Mouse (Mus musculus) megakaryocyte progenitor cell, adult 5-6 weeks (primary cell): Measurements from ENCODE around the gene Tmem160. TPM values are rescaled to one million over a fixed set of nuclear protein-coding genes. Genes with fewer than 3 reads are reported as not detected.

Source experiments
- ATAC-seq: replicated peaks from 2 replicates; pipeline ENCODE4 v1.8.0; 2016; ENCODE audit warnings: mild to moderate bottlenecking, moderate TSS enrichment, inconsistent platforms; ENCODE audit not compliant: poor library complexity
- total RNA-seq, 2 experiments: library from RNA; stranded (forward) in 1 of 2; stranded (reverse) in 1 of 2; fragments of 157-497, 149-512 nt in 1 of 2; fragments of 200-1000 nt in 1 of 2; gene quantifications; 2 replicates each; pipeline versions ENCODE4 v1.2.3 to v1.2.4; 2015 to 2017

The Tmem160 gene
- total RNA-seq (2015): 34.6 and 42.5 TPM in 2 replicates
- total RNA-seq (2017): 9.5 and 13.5 TPM in 2 replicates

DNA sequence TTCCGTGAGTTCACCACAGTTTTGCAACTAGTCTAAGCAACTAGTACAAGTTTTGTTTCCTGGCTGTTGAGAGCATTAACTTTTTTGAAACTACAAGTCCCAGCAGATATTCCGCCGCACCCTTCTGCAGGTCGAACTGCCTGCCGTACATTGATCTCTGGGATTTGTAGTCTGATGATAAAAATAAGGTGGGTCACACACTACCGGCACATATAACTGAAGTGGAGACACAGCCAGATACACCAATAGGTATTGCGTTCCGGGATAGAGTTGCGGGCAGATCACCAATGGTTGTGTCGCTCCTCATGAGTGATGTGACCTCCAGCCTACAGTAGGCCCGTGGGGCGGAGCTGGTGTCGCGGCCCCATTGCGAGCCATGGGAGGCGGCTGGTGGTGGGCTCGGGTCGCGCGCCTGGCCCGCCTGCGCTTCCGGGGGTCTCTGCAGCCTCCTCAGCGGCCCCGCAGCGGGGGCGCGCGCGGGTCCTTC, at the start of gene Tmem160:
Tmem160 (plus strand) TSS at position 193 of the 487 bp plus-strand sequence.
- peak; percentile 98 for ATAC-seq

GRCm38 (mm10) chr7:16402968-16403948, 49.3 kb upstream of the Tmem160 start:
- ATAC-seq: no peak

- no peak for ATAC-seq
Observed at GRCm38 (mm10) chr7:16404315-16405072, 48.1 kb upstream of the Tmem160 start.

DNA sequence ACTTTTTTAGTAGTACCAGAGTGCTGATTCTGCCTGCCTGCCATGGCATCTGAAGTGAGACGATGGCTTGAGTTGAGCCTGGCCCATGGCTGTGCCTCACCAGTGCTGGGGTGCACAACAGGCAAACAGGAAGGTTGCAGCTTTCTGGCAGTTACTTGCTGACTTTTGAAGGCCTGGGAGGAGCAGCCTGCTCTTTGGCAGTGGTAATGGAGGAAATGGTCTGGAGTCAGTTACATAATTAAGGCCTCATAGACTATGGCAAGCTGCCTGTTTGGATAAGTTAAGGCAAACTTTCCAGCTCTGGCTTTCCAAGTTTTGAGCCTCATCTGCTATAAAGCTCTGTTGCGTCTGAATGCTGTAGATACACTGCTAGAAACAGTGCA, 47.5 kb upstream of the Tmem160 start:
- peak; percentile 4 for ATAC-seq

DNA sequence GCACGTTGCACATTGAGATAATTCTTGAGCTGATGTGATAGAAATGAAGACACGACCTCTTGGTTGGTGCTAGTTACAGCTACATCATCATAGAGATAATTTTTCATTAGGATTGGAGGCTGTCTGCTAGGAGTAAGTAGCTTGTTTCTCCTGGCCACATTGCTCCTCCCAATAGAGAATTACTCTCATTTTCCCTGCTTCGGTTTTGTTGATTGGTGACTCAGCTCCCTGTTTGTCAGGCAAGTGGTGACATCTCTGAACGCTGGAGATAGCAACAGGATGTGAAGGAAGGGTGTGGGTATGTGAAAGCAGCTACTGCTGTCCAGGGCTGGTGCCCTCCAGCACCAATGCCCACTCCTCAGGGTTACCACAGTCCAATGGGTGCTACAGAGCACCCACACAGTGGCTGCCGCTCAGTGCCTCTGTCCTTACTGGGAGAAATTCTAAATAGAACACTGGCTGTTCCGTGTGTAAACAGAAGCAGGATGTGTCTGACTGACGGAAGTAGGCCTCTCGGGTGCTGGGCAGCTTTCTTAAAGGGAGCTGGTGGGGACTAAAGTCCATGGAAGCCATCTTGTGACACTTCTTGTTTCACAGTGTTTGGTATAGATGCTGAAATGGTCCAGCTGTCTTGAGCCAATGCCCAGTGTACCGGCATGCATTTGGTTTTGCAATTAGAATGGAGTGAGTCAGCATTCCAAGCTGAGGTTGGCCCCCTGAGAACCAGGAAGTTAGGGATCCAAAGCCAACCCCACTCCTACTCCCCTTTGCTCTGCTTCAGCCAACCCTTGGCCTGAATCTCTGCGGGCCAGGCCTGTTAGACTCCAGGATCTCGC, 46.8 kb upstream of the Tmem160 start:
- peak; percentile 47 for ATAC-seq

GRCm38 (mm10) chr7:16406978-16407377, 45.6 kb upstream of the Tmem160 start:
- no peak for ATAC-seq

- ATAC-seq: no peak
Observed at GRCm38 (mm10) chr7:16411100-16411499, 41.5 kb upstream of the Tmem160 start.

DNA sequence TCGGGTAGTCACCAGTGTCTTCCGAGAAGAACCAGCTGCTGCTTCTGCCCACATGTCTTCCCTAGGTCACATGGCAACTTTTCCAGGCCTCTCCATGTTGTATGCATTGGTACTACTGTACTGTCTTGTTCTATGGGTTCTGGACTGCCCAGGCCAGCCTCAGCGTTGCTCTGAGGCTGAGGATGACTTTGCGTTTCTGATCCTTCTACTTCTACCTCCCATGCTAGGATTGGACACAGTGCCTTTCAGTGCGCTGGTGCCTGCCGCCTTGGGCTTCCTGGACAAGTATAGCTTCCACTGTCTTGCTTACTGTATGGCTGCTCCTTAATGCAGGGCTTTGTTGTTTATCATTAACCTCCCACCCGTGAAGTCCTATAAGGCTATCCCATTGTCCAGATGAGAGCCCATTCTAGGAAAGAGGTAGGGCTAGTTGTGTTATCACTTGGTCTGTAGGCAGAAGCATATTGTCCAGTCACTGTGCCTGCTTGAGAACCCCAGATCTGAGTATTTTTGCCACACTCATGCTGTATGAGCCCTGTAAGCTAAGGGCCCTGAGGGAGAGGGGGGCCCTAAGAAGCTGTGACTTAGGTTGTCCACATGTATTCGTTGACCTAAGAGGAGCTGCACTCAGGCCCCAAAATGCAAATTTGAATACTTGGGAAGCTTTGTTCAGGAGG, 40.2 kb upstream of the Tmem160 start:
- peak; percentile 63 for ATAC-seq

GRCm38 (mm10) chr7:16412930-16413329, 39.6 kb upstream of the Tmem160 start:
- ATAC-seq: no peak

- no peak for ATAC-seq
Observed at GRCm38 (mm10) chr7:16415426-16415825, 37.2 kb upstream of the Tmem160 start.

DNA sequence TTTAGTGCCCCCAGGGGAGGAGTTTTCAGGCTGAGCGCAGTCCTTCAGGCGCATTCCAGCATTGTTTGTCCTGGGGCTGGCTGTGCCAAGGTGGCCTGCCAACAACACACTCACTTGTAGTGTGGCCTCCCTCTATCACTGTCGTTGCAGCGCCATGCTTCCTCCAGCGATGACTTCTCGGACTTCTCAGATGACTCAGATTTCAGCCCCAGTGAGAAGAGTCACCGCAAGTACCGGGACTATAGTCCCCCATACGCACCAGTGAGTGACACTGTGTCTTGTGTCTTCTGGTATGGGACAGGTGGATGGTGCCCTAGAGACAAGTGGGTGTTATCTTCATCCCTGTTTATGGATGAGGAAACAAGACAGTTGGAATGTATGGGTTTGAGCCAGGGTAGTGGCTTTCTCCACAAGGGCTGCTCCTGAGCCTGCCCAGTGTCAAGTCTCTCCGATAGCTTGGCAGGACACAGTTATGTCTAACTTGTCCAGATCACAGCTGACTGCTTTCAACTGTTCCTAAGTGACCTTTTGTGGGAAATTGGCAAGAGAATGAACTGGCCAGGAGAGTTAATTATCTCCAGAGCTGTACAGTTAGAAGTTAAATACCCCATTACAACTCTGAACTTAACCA, 35.3 kb upstream of the Tmem160 start:
- no peak for ATAC-seq

DNA sequence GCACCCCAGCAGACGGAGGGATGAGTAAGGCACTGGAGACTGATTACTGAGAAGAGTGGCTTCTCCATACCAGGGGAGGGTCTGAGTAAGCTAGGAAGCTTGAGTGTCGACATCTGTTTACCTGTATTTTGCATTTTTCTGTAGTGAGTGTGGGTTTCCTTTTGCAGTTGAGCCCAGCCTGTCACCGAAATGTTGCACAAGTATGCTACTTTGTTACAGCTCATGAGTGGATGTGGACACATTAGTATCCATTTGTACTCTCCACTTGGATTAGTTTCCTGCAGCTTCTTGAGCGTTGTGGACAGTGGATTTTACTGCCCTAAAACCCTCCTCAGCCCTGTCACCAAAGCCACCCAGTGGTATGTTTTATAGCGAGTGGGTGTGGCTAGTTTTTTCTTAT, 33.9 kb upstream of the Tmem160 start:
- ATAC-seq: peak; percentile 69

DNA sequence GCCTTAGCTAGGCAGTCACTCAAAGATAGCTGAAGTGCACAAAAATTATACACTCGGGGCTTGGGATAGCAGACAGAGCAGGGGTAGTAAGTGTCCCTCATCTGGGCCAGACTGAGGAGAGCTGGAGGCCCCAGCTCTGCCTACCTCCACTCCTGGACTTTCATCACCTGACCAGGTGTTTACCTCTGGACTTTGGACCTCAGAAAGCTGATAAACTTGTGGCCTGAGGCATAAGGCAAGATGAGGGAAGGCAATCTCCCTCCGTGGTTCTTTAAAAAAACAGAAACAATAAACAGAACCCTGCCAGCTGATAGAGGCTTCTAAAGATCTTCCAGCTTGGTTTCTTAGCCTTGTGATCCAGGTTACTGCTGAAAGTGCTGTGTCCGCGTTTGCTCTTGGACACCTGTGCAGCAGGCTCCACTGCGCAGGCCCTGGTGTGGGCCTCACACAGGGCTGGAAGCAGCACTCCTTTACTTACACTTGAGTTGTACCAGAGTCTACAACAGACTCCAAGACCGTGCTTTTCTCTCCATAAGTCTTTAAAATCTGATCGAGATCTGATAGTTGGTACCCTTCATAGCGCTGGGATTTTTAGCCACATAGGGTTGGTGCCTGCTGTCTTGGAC, 32.0 kb upstream of the Tmem160 start:
- ATAC-seq: no peak

DNA sequence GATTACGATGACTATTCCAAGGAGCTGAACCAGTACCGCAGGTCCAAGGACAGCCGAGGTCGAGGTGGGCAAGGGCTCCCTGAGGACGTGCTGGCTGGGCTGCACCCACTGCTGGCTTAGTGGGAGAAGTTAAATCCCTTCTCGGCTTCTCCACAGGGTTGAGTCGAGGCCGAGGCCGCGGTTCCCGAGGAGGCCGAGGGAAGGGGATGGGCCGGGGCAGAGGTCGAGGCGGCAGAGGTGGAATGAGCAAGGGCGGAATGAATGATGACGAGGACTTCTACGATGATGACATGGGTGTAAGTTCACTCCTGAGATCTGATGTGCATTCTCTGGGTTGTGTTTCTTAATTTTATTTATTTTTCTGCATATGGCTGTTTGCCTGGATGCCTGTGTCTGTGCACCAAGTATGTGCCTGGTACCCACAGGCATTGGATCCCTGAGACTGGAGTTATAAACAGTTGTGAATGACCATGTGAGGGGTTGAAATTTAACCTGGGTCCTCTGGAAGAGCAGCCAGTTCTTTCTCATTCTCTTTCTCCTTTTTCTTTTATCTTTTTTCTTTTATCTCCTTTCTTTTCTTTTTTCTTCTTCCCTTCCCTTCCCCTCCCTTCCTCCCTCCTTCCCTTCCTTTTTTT, 30.2 kb upstream of the Tmem160 start:
- ATAC-seq: no peak

GRCm38 (mm10) chr7:16423731-16424130, 28.8 kb upstream of the Tmem160 start:
- ATAC-seq: no peak

DNA sequence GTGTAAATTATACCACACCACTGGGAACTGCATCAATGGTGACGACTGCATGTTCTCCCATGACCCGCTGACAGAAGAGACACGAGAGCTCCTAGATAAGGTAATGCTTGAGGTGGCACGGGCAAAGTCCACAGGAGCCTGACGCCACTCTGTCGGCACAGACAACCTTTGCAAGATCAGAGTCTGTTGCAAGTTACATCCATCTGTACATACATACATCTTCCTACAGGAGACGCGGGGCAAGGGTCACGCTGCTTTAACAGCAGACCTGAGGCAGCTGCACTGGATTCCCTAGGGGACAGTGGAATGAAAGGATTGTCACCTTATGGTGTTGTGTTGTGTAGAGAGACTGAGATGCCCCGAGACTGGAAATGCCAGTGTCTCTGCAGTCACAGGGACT, 26.9 kb upstream of the Tmem160 start:
- no peak for ATAC-seq

DNA sequence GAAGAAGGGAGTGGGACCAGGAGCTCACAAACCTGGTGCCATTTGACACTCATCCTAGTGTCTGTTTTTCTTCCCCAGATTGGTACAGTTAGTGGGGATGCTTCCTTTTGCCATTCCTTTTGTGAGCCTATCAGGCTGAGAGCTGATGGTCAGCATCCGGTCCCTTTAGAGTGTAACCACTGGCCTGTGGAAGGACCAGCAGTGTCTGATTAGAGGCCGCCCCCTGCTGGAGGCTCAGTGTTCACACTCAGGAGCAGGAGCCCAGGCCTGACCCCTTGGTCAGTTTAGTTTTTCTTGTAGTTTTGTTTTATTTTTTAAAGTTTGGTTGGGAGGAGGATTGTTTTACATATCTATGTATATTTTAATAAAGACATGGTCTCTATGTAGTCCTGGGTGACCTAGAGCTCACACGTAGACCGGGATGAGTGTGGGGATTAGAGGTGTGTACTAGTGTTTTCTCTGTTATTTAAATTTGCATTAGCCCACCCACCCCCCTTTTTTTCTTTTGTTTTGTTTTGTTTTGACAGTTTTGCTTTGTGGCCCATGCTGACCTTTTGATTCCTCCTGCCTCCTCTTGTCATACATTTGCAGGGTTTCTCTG, 26.4 kb upstream of the Tmem160 start:
- peak; percentile 87 for ATAC-seq

DNA sequence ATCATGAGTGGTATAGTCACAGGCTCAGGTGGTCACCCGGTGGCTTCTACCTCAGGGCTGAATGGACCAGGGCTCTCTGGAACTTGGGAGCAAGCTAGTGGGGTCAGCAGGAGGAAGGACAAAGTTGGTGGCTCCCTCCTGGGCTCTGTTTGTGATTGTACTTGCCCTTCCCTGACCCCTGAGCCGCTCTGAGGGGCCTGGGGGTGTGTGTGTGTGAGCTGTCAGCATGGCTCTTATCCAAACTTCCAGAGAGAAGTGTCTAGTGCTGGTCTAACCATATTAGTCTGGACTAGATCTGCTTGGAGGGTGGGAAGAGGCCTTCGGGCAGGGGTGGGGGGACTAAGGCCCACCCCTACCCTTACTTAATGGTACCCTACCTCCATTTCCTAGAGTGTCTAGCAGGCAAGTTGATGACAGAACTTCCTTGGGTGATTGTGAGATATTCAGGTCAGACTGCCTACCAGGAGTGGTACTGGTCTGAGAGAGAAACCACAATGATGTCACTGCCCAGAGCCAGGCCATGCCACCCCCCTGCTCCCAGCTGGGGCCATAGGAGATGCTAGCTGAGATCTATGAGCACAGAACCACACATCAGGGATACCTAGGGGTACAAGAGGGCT, 19.1 kb upstream of the Tmem160 start:
- ATAC-seq: no peak
